Mouse (Mus musculus) mouse trophoblast stem cell (cell line): ENCODE results near the gene Sfn.

Source experiments
- in situ Hi-C, 2 experiments: fragments of 300-500 bp; cut with MseI, MboI; formaldehyde crosslinking; loops; 2 replicates in 1 of 2; 3 replicates in 1 of 2; pipeline ENCODE4 v1.15.1; 2025

Sfn gene

DNA sequence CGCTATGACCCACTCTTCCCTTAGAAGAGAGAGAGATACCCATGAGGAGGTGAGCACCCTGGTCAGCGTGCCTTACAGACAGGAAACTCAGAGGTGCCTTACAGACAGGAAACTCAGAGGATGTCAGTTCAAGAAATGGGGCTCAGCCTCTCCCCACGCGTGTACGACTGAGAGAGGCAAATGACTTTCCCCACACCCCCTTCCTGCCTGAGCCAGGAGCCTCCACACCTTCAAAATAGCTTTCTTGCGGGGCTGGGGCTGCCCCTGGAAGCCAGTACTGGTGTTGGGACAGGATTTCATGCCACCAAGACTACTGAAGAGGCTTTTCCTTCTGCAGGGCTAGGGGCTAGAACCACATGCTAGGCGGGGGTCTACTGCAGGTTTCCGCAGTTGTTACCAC, 18.7 kb upstream of the Sfn start:
- in situ Hi-C loops = no loop called here

- in situ Hi-C loops = no loop called here
These were observed 17.6 kb upstream of the Sfn start for GRCm38 (mm10) chr4:133619473-133620136.

DNA sequence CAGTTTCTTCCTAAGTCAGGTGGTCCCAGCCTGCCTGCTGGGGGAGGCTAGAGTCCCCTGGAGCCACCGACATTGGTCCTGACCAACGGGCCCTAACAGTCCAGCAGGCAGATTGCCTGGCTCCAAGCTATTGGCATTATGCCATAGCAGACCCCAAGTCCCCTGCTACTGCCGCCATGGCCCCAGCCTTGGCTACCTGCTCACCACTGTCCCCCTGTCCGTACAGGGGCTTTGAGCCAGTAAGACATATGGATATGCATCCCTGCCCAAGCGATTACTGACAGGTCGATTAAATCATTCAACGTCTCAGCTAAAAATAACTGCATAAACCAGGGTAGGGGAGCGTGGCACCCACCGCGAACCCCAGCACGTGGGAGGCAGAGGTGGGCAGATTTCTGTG, 16.0 kb upstream of the Sfn start:
- in situ Hi-C loops = no loop called here

DNA sequence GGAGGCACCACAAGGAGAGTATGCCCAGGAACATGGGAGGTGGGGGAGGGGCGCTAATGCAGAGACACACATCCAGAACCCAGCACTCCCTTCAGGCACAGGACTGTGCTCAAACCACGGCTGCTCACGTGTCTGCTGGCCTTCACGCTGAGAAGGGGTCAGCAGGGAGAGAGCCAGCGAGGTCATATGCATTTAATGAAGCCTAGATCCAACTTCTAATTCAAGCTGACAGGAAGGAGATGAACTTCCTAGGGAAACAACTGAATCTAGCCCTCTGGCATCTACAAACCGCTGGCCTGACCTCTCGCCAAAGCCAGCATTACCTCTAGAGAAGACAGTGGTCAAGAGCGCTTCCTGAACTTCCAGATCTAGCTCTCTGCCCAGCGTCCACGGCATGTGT, 13.4 kb upstream of the Sfn start:
- in situ Hi-C loops = no loop called here

- in situ Hi-C loops = no loop called here
These were observed 12.3 kb upstream of the Sfn start for GRCm38 (mm10) chr4:133614274-133614761.

DNA sequence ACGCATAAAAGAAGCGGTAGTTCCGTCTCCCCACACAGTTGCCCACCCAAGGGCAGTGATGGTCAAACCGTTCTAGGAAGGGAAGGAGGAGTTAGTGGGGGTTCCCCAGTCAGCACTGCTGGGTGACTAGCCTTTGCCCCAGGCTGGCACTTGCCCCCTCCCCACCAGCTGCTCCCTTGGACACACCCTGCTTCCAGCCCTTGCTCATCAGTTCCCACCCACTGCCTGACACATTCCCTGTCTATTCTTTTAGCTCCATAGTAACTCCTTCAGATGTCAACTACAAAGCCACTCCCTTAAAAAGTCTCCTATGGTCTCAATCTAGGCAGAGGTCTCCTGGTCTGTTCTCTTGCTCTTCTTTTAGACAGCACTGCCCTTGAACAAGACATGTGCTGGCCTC, 11.9 kb upstream of the Sfn start:
- in situ Hi-C loops = no loop called here

DNA sequence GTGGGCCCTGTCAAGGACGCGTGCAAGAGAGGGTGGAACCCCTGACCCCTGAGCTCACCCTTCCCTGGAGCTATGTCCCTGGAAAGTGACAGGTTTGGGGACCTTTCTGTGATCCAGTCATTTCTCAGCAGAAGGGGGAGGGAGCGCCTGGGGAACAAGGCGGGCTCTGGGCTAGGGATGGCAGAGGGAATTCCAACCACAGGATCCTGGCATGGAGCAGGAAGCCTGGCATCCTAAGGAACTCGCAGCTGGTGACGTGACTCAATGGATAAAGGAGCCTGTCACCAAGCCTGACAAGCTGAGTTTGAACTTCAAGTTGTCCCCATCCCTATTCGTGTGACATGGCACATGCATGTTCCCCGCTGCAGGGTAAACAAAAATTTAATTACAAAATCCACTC, 11.1 kb upstream of the Sfn start:
- in situ Hi-C loops = no loop called here

GRCm38 (mm10) chr4:133612416-133612815, 10.4 kb upstream of the Sfn start:
- in situ Hi-C loops = no loop called here

DNA sequence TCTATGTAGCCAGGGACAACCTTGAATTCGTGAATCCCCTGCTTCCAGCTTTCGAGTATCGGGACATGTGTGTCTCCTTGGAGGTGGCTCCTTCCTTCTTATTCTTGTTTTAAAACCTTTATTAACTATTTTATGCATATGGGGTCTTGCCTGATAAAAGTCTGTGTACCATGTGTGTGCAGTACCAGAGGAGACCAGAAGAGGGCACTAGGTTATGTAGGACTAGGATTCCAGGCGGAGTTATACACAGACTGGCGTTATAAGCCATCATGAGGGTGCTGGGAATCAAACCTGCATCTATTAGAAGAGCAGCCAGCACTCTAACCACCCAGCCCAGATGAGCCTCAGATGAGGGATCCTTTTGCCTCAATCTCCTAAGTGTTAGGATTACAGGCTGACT, 9.8 kb upstream of the Sfn start:
- in situ Hi-C loops = no loop called here

GRCm38 (mm10) chr4:133609719-133610118, 7.8 kb upstream of the Sfn start:
- in situ Hi-C loops = no loop called here

- in situ Hi-C loops = no loop called here
These were observed 5.3 kb upstream of the Sfn start for GRCm38 (mm10) chr4:133607284-133607683.

DNA sequence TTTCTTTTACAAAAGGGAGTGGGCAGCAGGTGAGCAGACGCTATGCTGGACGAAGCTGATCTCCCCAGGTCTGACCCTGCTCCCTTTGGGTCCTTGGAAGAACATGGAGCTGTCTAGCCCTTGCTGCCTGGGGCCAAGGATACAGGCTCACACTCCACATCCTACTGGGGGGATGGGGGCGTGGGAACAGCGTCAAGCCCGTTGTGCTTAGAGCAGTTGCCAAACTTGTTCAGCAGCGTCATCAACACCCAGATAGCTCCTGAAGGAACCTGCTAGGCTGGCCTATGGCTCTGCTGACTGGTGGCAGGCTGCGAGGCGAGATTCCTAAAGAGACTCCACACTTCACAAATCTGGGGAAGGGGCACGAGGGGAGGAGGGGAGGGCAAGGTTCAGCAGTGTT, 3.4 kb upstream of the Sfn start:
- in situ Hi-C loops = no loop called here

- in situ Hi-C loops = no loop called here
These were observed 2.9 kb upstream of the Sfn start for GRCm38 (mm10) chr4:133604856-133605255.

GRCm38 (mm10) chr4:133604175-133604574, 2.2 kb upstream of the Sfn start:
- in situ Hi-C loops = no loop called here

GRCm38 (mm10) chr4:133603056-133603455, 1.1 kb upstream of the Sfn start:
- in situ Hi-C loops = no loop called here

DNA sequence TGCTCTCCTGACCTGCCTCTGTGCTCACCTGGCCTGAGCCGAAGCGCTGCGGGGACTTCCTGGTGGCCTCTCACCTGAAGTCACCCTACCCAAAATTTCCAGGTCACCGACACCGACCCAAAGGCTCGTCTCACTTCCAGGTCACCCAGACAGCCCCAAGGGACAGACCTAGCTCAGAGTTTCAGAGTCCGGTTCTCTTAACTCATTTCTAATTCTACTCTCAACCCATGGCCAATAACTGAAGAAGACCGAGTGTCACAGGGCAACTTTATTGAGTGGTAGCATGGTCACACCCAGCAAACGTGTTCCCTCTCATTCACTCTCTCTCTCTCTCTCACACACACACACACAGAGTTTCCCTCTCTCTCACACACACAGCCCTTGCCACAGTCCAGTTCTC, 1.7 kb downstream of the Sfn start:
- in situ Hi-C loops = no loop called here

DNA sequence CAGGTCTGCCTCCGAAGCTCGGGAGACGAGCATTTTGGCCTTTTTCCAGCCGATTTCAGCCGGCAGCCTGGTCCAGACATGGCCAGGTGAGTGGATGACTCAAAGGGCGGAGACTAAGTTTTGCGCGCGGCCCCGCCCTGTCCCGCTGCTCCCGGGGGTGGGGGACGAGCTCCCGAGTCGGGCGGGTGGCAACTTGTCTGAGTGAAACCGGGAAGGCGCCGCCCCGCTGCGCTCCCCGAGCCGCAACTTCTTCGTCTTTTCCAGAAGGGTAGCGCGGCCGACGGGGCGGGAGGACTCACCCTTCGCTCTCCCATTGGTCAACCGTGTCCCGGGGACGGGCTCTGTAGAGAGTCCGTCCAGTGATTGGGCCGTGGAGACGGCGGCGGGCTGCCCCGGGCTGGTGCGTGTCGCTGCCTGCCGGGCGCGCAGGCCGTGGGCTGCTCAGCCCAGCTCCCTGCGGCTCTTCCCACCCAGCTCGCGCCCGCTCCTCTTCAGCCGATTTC, 2.3 kb downstream of the Sfn start:
- in situ Hi-C loops = no loop called here

- in situ Hi-C loops = no loop called here
These were observed 2.9 kb downstream of the Sfn start for GRCm38 (mm10) chr4:133599116-133599515.

DNA sequence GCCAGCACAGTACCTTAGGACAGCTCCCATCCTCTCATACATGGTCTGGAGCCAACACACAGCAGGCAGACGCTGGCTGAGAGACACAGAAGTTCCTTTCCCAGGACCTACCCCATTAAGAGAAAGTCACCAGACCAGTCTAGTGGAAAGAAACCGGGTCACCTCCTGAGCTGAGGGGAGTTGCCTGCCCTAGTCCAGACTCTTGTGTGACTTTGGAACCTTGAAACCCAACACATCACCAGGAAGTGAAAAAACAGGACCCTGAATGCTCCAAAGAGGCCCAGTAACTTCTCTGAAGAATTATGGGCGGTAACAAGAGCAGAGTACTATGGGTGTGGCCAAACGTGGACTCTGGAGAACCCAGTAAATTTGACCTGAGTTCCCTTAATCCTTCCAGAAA, 3.4 kb downstream of the Sfn start:
- in situ Hi-C loops = no loop called here

DNA sequence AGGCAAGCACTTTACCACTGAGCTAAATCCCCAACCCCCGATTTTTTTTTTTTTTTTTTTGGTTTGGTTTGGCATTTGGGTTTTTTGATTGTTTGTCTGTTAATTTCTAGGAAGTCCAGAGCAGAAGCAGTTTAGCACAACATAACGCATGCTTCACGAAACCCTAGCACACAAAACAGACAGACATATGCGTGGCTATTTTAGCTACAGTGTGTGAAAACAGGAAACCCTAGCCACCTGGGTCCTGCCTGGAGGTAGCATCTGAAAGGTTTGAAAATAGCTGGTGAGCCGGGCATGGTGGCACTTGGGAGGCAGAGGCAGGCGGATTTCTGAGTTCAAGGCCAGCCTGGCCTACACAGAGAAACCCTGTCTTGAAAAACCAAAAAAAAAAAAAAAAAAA, 5.9 kb downstream of the Sfn start:
- in situ Hi-C loops = no loop called here

DNA sequence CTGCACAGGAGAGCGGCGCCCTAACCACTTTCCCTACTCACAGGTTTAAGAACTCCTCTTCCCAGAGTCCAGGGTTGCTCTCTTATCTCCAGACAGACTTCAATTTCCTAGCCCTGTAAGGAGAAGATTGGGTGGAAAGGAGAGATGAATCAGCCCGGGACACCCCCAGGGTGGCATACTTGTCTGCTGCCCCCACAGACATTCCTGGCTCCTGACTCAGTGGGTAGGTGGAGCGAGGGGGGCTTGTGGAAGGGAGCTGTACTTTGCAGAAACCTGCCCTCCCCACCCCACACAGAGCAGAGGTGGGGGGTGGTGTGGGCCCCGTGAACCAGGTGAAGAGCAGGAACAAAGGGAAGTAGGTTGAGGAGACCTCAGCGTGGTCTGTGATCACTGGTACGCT, 6.4 kb downstream of the Sfn start:
- in situ Hi-C loops = no loop called here

GRCm38 (mm10) chr4:133592570-133592969, 9.4 kb downstream of the Sfn start:
- in situ Hi-C loops = no loop called here

GRCm38 (mm10) chr4:133584059-133584951, 17.7 kb downstream of the Sfn start, which contains the start of gene Gpn2:
Gpn2 (plus strand) TSS chr4:133584362.
- in situ Hi-C loops = no loop called here
